Mouse (Mus musculus): ENCODE results near the gene Kcnn3. TPM values are rescaled to one million over a fixed set of nuclear protein-coding genes. Genes with fewer than 3 reads are reported as not detected.

Gene Kcnn3
- polyA plus RNA-seq, 1 experiment from 2014 or later: 1.6 TPM

DNA sequence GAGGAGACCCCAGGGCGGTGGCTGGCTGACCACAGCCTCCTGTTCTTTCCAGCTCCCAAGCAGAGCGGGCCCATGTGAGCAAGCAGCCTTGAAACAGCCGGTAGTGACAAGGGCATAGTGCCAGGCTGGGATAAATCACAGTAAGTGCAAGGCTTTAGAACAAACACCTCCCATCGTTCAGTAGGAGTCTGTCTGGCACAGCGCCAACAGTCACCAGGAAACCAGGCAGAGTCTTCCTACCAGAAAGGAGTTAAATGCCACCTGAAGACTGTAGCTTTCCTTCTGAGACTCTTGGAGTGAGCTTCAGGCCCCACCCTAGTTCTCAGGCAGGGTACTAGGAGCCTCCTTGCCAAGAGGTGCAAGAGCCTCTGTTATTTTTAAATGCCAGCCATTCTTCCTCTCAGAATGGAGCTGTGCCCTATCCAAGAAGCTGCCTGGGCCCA lies 126.9 kb downstream of the Kcnn3 start:
- peaks cover 20% of the 10 kb centered on the region for H3K4me1 ChIP-seq (replicated peaks)
- H3K4me3 ChIP-seq (replicated peaks): no peak overlapping the region
- WGBS: 63% methylated on average over 5 of the region's 5 CpGs
- no peaks in the 10 kb centered on the region for H3K36me3 ChIP-seq
- H3K4me2 ChIP-seq: no peak overlapping the region
- ATAC-seq (ENCODE audit: insufficient number of reproducible peaks, insufficient read depth, low FRiP score, low TSS enrichment, low read depth): no peak
- H3K9ac ChIP-seq (replicated peaks): no peak overlapping the region
- H3K9me3 ChIP-seq: no peaks in the 10 kb centered on the region
- H3K27ac ChIP-seq: peak overlapping the region; percentile 84
- H3K27me3 ChIP-seq: no peaks in the 10 kb centered on the region

DNA sequence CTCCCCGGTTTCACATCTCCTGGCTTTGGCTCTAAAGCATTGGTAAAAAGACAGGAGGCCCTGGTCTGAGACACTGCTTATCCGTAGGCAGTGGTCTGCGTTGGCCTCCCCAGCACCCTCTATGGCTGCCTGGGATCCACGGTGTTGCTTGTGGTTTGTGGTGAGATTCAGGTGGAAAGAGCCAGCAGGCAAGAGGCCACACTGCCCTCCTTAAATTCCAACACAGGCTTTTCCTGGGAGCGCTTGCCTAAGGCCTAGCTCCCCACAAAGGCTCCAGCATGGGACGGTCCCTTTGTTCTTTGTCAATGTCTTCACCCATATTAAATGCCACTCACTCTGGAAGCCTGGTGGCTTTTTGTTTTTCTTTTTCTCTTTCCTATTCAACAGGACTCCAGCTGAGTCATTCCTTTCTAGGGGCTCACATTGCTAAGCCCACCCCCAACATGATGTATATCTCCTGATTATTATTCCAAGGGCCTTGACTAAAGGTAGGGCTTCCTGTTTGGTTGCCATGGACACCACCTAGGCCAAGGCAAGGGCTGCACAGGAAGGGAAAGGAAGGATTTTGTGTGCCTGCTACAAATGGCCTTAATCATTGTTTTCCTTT lies 127.4 kb downstream of the Kcnn3 start:
- Histone ChIP-seq H3K27me3 (no peaks in the 10 kb centered on the region), H3K4me1 (replicated peaks) (peaks cover 20% of the 10 kb centered on the region), H3K9ac (replicated peaks) (no peak overlapping the region), H3K27ac (peak overlapping the region; percentile 84), H3K4me3 (replicated peaks) (no peak overlapping the region), H3K4me2 (no peak overlapping the region), H3K9me3 (no peaks in the 10 kb centered on the region), H3K36me3 (no peaks in the 10 kb centered on the region)
- ATAC-seq (ENCODE audit: insufficient number of reproducible peaks, insufficient read depth, low FRiP score, low TSS enrichment, low read depth): 0 out of 2 replicates have a peak, but pooled peaks have one; percentile 26
- WGBS: 72% methylated on average over 6 of the region's 6 CpGs

DNA sequence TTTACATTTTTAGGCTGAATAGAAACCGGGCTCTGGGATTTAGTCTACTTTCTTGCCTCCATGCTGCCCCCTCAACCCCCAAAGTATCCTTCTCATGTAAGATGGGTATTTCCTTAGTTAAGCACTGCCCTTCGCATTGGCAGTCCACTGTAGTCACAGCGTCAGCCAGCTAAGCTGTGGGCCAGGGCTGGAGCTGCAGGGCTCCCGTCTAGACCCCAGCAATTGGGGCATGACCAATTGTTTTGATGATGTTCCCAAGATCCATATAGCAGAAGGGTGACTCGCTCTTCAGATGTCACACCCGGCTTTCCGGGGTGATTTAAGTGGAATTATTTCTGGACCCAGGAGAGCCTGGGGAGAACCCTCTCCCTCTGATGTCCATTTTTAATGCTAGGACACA lies 129.9 kb downstream of the Kcnn3 start:
- no peak overlapping the region for H3K27ac ChIP-seq

GRCm38 (mm10) chr3:89653231-89653954 lies 133.4 kb downstream of the Kcnn3 start:
- Histone ChIP-seq H3K4me2 (no peak overlapping the region), H3K4me1 (replicated peaks) (peaks cover 5% of the 10 kb centered on the region; the same call in 1 of the 2 replicates), H3K4me3 (replicated peaks) (no peak overlapping the region), H3K36me3 (no peaks in the 10 kb centered on the region), H3K9ac (replicated peaks) (no peak overlapping the region), H3K27me3 (no peaks in the 10 kb centered on the region), H3K27ac (no peak overlapping the region), H3K9me3 (no peaks in the 10 kb centered on the region)
- 63% methylated on average over 12 of the region's 12 CpGs for WGBS
- ATAC-seq (ENCODE audit: insufficient number of reproducible peaks, insufficient read depth, low FRiP score, low TSS enrichment, low read depth): no peak

More for the DNA sequence above, 129.9 kb downstream of the Kcnn3 start:
- Histone ChIP-seq H3K27me3 (no peaks in the 10 kb centered on the region), H3K4me1 (replicated peaks) (peaks cover 20% of the 10 kb centered on the region), H3K4me2 (no peak overlapping the region), H3K9me3 (no peaks in the 10 kb centered on the region), H3K36me3 (no peaks in the 10 kb centered on the region), H3K9ac (replicated peaks) (no peak overlapping the region), H3K4me3 (replicated peaks) (no peak overlapping the region)
- no peak for ATAC-seq (ENCODE audit: insufficient number of reproducible peaks, insufficient read depth, low FRiP score, low TSS enrichment, low read depth)
- 89% methylated on average over 7 of the region's 7 CpGs for WGBS

- no peak for ATAC-seq (ENCODE audit: insufficient number of reproducible peaks, insufficient read depth, low FRiP score, low TSS enrichment, low read depth)
- 82% methylated on average over 5 of the region's 5 CpGs for WGBS
These were observed 137.1 kb downstream of the Kcnn3 start for GRCm38 (mm10) chr3:89657092-89657491.

DNA sequence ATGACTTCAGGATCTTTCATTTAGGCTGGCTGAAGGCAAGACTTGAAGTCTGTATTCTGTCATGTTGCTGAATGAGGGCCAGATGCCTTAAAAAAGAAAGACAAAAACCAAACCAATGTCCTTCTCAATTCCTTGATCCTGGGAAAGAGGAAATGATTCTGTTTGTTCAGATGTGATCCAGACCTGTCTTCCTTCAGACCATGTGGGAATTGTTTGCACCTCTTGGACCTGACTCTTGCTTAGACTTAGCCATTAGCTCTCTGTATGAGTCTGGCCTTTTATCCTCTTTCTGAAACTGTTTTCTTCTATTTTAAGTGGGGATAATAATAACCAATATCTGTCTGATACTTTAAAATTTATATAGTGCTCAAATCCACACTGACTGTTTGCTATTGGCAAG lies 138.5 kb downstream of the Kcnn3 start:
- Histone ChIP-seq H3K4me3 (replicated peaks) (no peak overlapping the region), H3K4me1 (replicated peaks) (peaks cover 7% of the 10 kb centered on the region), H3K36me3 (no peaks in the 10 kb centered on the region), H3K9ac (replicated peaks) (no peak overlapping the region), H3K27me3 (no peaks in the 10 kb centered on the region), H3K9me3 (no peaks in the 10 kb centered on the region), H3K27ac (no peak overlapping the region), H3K4me2 (no peak overlapping the region)
- no peak for ATAC-seq (ENCODE audit: insufficient number of reproducible peaks, insufficient read depth, low FRiP score, low TSS enrichment, low read depth)

More at GRCm38 (mm10) chr3:89657092-89657491, 137.1 kb downstream of the Kcnn3 start:
- no peaks in the 10 kb centered on the region for H3K27me3 ChIP-seq
- no peak overlapping the region for H3K27ac ChIP-seq
- H3K9me3 ChIP-seq: no peaks in the 10 kb centered on the region
- H3K4me2 ChIP-seq: no peak overlapping the region
- H3K4me1 ChIP-seq (replicated peaks): peaks cover 5% of the 10 kb centered on the region; the same call in 1 of the 2 replicates
- H3K9ac ChIP-seq (replicated peaks): no peak overlapping the region
- no peak overlapping the region for H3K4me3 ChIP-seq (replicated peaks)
- H3K36me3 ChIP-seq: no peaks in the 10 kb centered on the region

DNA sequence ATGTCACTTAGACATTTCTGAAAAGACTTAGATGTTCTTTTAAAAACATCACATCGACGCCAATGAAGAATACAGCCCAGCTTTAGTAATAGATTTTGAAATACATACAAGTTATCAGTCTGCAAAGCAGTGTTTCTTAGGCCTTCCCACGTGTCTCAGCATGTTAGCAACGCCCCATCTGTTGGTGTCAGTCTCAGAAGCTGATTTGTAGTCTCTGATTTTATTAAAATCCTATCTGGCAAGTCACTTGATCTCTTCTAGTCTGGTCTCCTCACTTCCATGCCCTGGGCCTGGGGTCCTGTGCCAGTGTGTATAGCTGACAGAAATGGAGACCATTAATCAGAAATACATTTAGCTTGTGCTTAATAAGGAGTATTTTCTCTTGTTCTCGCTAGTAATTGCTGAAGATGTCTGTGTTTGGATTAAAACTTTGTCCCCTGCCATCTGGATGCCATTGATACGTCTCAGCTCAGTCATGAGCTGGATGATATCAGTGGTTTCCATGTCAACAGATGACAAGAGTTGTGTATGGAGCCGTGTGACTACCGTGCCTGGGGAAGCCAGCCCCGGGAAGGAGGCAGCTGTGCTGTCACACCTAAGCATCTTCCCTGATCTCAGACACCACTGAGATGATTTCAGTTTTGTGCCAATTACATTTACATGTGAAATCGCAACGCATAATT lies 140.1 kb downstream of the Kcnn3 start:
- Histone ChIP-seq H3K36me3 (no peaks in the 10 kb centered on the region), H3K9me3 (no peaks in the 10 kb centered on the region), H3K27ac (no peak overlapping the region), H3K9ac (replicated peaks) (no peak overlapping the region), H3K4me1 (replicated peaks) (peaks cover 23% of the 10 kb centered on the region), H3K4me2 (no peak overlapping the region), H3K27me3 (no peaks in the 10 kb centered on the region), H3K4me3 (replicated peaks) (no peak overlapping the region)
- ATAC-seq (ENCODE audit: insufficient number of reproducible peaks, insufficient read depth, low FRiP score, low TSS enrichment, low read depth): no peak
- WGBS: 71% methylated on average over 11 of the region's 11 CpGs

GRCm38 (mm10) chr3:89664808-89665207 lies 144.8 kb downstream of the Kcnn3 start:
- Histone ChIP-seq H3K4me1 (replicated peaks) (peaks cover 22% of the 10 kb centered on the region), H3K27ac (no peak overlapping the region), H3K9ac (replicated peaks) (no peak overlapping the region), H3K36me3 (no peaks in the 10 kb centered on the region), H3K4me3 (replicated peaks) (no peak overlapping the region), H3K27me3 (no peaks in the 10 kb centered on the region), H3K9me3 (no peaks in the 10 kb centered on the region), H3K4me2 (peak overlapping the region; percentile 17; the same call in 1 of the 2 replicates)
- 39% methylated on average over 12 of the region's 12 CpGs for WGBS
- ATAC-seq (ENCODE audit: insufficient number of reproducible peaks, insufficient read depth, low FRiP score, low TSS enrichment, low read depth): 0 out of 2 replicates have a peak, but pooled peaks have one; percentile 11

GRCm38 (mm10) chr3:89667131-89667530 lies 147.2 kb downstream of the Kcnn3 start:
- H3K27ac ChIP-seq: no peak overlapping the region
- H3K9me3 ChIP-seq: no peaks in the 10 kb centered on the region
- no peak overlapping the region for H3K4me3 ChIP-seq (replicated peaks)
- no peak for ATAC-seq (ENCODE audit: insufficient number of reproducible peaks, insufficient read depth, low FRiP score, low TSS enrichment, low read depth)
- H3K27me3 ChIP-seq: no peaks in the 10 kb centered on the region
- WGBS: 42% methylated on average over 11 of the region's 11 CpGs
- H3K36me3 ChIP-seq: no peaks in the 10 kb centered on the region
- H3K4me2 ChIP-seq: no peak overlapping the region
- peaks cover 22% of the 10 kb centered on the region for H3K4me1 ChIP-seq (replicated peaks)
- no peak overlapping the region for H3K9ac ChIP-seq (replicated peaks)

- Histone ChIP-seq H3K27me3 (no peaks in the 10 kb centered on the region), H3K9ac (replicated peaks) (no peak overlapping the region), H3K4me2 (no peak overlapping the region), H3K4me1 (replicated peaks) (no peaks in the 10 kb centered on the region; the same call in 1 of the 2 replicates), H3K36me3 (no peaks in the 10 kb centered on the region), H3K27ac (no peak overlapping the region), H3K9me3 (no peaks in the 10 kb centered on the region), H3K4me3 (replicated peaks) (no peak overlapping the region)
- 72% methylated on average over 6 of the region's 6 CpGs for WGBS
- no peak for ATAC-seq (ENCODE audit: insufficient number of reproducible peaks, insufficient read depth, low FRiP score, low TSS enrichment, low read depth)
These were observed 151.4 kb downstream of the Kcnn3 start for GRCm38 (mm10) chr3:89671334-89671733.

- no peaks in the 10 kb centered on the region for H3K4me1 ChIP-seq (replicated peaks)
- WGBS: 81% methylated on average over 12 of the region's 12 CpGs
- H3K4me3 ChIP-seq (replicated peaks): no peak overlapping the region
- H3K27ac ChIP-seq: no peak overlapping the region
- H3K9ac ChIP-seq (replicated peaks): no peak overlapping the region
- no peak overlapping the region for H3K4me2 ChIP-seq
- no peaks in the 10 kb centered on the region for H3K36me3 ChIP-seq
- no peaks in the 10 kb centered on the region for H3K27me3 ChIP-seq
- no peaks in the 10 kb centered on the region for H3K9me3 ChIP-seq
- no peak for ATAC-seq (ENCODE audit: insufficient number of reproducible peaks, insufficient read depth, low FRiP score, low TSS enrichment, low read depth)
These were observed 152.8 kb downstream of the Kcnn3 start for GRCm38 (mm10) chr3:89672573-89673317.
